Mouse (Mus musculus) MEL (cell line): ENCODE results near the gene Ankfy1. TPM values are rescaled to one million over a fixed set of nuclear protein-coding genes. Genes with fewer than 3 reads are reported as not detected.

ENCODE experiments used
- DNase-seq: peaks from one replicate; pipeline ENCODE4 v3.0.0; 2011; ENCODE audit warnings: low read depth, low spot score
- H3K27ac ChIP-seq: 2 replicates; pipeline ENCODE4 v1.5.1; 2012; ENCODE audit warnings: low read depth, mild to moderate bottlenecking, control low read depth, low read length, moderate library complexity; ENCODE audit not compliant: control insufficient read depth
- H3K27me3 ChIP-seq, 2 experiments: fragments of 150-350 bp in 1 of 2; sonication (generic) in 1 of 2; 2 replicates each; pipeline ENCODE4 v1.6.1; 2012; ENCODE audit warnings: low read length in 2 of 2, mild to moderate bottlenecking in 2 of 2, improper control_type of control experiment in 1 of 2, moderate library complexity in 1 of 2; ENCODE audit not compliant: insufficient read depth in 2 of 2, control insufficient read depth in 1 of 2
- H3K36me3 ChIP-seq, 2 experiments: 2 replicates each; pipeline ENCODE4 v1.6.1; 2012 to 2014; ENCODE audit warnings: low read length in 2 of 2, improper control_type of control experiment in 1 of 2, inconsistent platforms in 1 of 2, mild to moderate bottlenecking in 1 of 2; ENCODE audit not compliant: insufficient read depth in 2 of 2, control insufficient read depth in 1 of 2
- H3K4me1 ChIP-seq, 2 experiments: fragments of 150-350 bp in 1 of 2; sonication (generic) in 1 of 2; 2 replicates each; pipeline ENCODE4 v1.6.1; 2012; ENCODE audit warnings: low read length in 2 of 2, improper control_type of control experiment in 1 of 2, mild to moderate bottlenecking in 1 of 2; ENCODE audit not compliant: insufficient read depth in 2 of 2, control insufficient read depth in 1 of 2
- H3K4me3 ChIP-seq, 2 experiments: fragments of 150-350 bp in 1 of 2; sonication (generic) in 1 of 2; 2 replicates each; pipeline ENCODE4 v1.5.1; 2012; ENCODE audit warnings: low read depth in 2 of 2, low read length in 2 of 2, mild to moderate bottlenecking in 2 of 2, moderate library complexity in 2 of 2, control low read depth in 1 of 2, improper control_type of control experiment in 1 of 2; ENCODE audit not compliant: control insufficient read depth in 1 of 2, insufficient read depth in 1 of 2
- H3K79me2 ChIP-seq: 2 replicates; pipeline ENCODE4 v1.6.1; 2012; ENCODE audit warnings: mild to moderate bottlenecking, low read length, moderate library complexity; ENCODE audit not compliant: control insufficient read depth, poor library complexity, insufficient read depth
- H3K9ac ChIP-seq: 2 replicates; pipeline ENCODE4 v1.6.1; 2012; ENCODE audit warnings: low read depth, mild to moderate bottlenecking, control low read depth, low read length, moderate library complexity; ENCODE audit not compliant: control insufficient read depth, poor library complexity, severe bottlenecking
- H3K9me3 ChIP-seq: fragments of 150-350 bp; sonication (generic); replicated peaks from 2 replicates; pipeline ENCODE4 v1.6.1; 2012; ENCODE audit warnings: mild to moderate bottlenecking, low read length, improper control_type of control experiment, moderate library complexity; ENCODE audit not compliant: insufficient read depth
- BHLHE40 ChIP-seq: IDR thresholded peaks from 2 replicates; pipeline ENCODE4 v1.6.1; 2012; ENCODE audit warnings: low read depth, mild to moderate bottlenecking, inconsistent platforms, low read length, improper control_type of control experiment, borderline replicate concordance
- CTCF ChIP-seq, 3 experiments: IDR thresholded peaks in 2 of 3; conservative IDR thresholded peaks in 1 of 3; 2 replicates each; pipeline ENCODE4 v1.5.1; 2011 to 2012; ENCODE audit warnings: low read length in 3 of 3, low read depth in 2 of 3, mild to moderate bottlenecking in 2 of 3, improper control_type of control experiment in 1 of 3, inconsistent platforms in 1 of 3, mixed read lengths in 1 of 3, moderate library complexity in 1 of 3; ENCODE audit not compliant: control insufficient read depth in 1 of 3, insufficient read depth in 1 of 3, poor library complexity in 1 of 3, severe bottlenecking in 1 of 3
- ELF1 ChIP-seq: IDR thresholded peaks from 2 replicates; pipeline ENCODE4 v1.6.1; 2014; ENCODE audit warnings: low read depth, mild to moderate bottlenecking, inconsistent platforms, low read length, improper control_type of control experiment, moderate library complexity
- EP300 ChIP-seq, 2 experiments: IDR thresholded peaks; 2 replicates each; pipeline ENCODE4 v1.6.1; 2011; ENCODE audit warnings: improper control_type of control experiment in 2 of 2, low read length in 2 of 2, low read depth in 1 of 2, mild to moderate bottlenecking in 1 of 2
- ETS1 ChIP-seq: IDR thresholded peaks from 2 replicates; pipeline ENCODE4 v1.6.1; 2012; ENCODE audit warnings: low read depth, mild to moderate bottlenecking, inconsistent platforms, low read length, improper control_type of control experiment, moderate library complexity
- GABPA ChIP-seq: IDR thresholded peaks from 2 replicates; pipeline ENCODE4 v1.6.1; 2012; ENCODE audit warnings: low read depth, mild to moderate bottlenecking, inconsistent platforms, low read length, improper control_type of control experiment, moderate library complexity
- GATA1 ChIP-seq: IDR thresholded peaks from 2 replicates; pipeline ENCODE4 v1.6.1; 2011; ENCODE audit warnings: low read depth, low read length, improper control_type of control experiment
- JUND ChIP-seq: IDR thresholded peaks from 2 replicates; pipeline ENCODE4 v1.6.1; 2011; ENCODE audit warnings: low read depth, mild to moderate bottlenecking, improper control_type of control experiment, low read length
- KAT2A ChIP-seq: conservative IDR thresholded peaks from 2 replicates; pipeline ENCODE4 v1.6.1; 2012; ENCODE audit warnings: low read depth, low read length, improper control_type of control experiment, inconsistent platforms
- MAX ChIP-seq: IDR thresholded peaks from 2 replicates; pipeline ENCODE4 v1.6.1; 2011; ENCODE audit warnings: low read length, improper control_type of control experiment
- MYB ChIP-seq: IDR thresholded peaks from 2 replicates; pipeline ENCODE4 v1.6.1; 2011; ENCODE audit warnings: mild to moderate bottlenecking, low read depth, low read length, improper control_type of control experiment
- MYC ChIP-seq: IDR thresholded peaks from 2 replicates; pipeline ENCODE4 v1.6.1; 2011; ENCODE audit warnings: low read depth, mild to moderate bottlenecking, low read length, improper control_type of control experiment, moderate library complexity
- NELFE ChIP-seq: IDR thresholded peaks from 2 replicates; pipeline ENCODE4 v1.6.1; 2011; ENCODE audit warnings: low read depth, low read length, improper control_type of control experiment
- NRF1 ChIP-seq: IDR thresholded peaks from 2 replicates; pipeline ENCODE4 v1.6.1; 2014; ENCODE audit warnings: low read depth, mild to moderate bottlenecking, inconsistent platforms, low read length, improper control_type of control experiment, moderate library complexity; ENCODE audit not compliant: poor library complexity, insufficient read depth, severe bottlenecking
- RAD21 ChIP-seq: IDR thresholded peaks from 2 replicates; pipeline ENCODE4 v1.6.1; 2011; ENCODE audit warnings: mild to moderate bottlenecking, low read depth, low read length, improper control_type of control experiment
- RCOR1 ChIP-seq: IDR thresholded peaks from 2 replicates; pipeline ENCODE4 v1.6.1; 2012; ENCODE audit warnings: low read depth, mild to moderate bottlenecking, inconsistent platforms, low read length, improper control_type of control experiment
- SIN3A ChIP-seq: IDR thresholded peaks from 2 replicates; pipeline ENCODE4 v1.6.1; 2012; ENCODE audit warnings: low read length, improper control_type of control experiment, inconsistent platforms
- TAL1 ChIP-seq: IDR thresholded peaks from 2 replicates; pipeline ENCODE4 v1.6.1; 2012; ENCODE audit warnings: mild to moderate bottlenecking, inconsistent platforms, low read length, moderate library complexity, mixed read lengths
- TCF12 ChIP-seq: IDR thresholded peaks from 2 replicates; pipeline ENCODE4 v1.6.1; 2014; ENCODE audit warnings: low read depth, mild to moderate bottlenecking, inconsistent platforms, low read length, improper control_type of control experiment, moderate library complexity
- UBTF ChIP-seq: IDR thresholded peaks from 2 replicates; pipeline ENCODE4 v1.6.1; 2012; ENCODE audit warnings: low read depth, mild to moderate bottlenecking, inconsistent platforms, low read length, improper control_type of control experiment, moderate library complexity, borderline replicate concordance; ENCODE audit not compliant: insufficient read depth
- ZC3H11A ChIP-seq: IDR thresholded peaks from 2 replicates; pipeline ENCODE4 v1.6.1; 2012; ENCODE audit warnings: low read depth, mild to moderate bottlenecking, inconsistent platforms, low read length, improper control_type of control experiment
- polyA plus RNA-seq, 2 experiments: library from polyadenylated mRNA; stranded (reverse) in 1 of 2; unstranded in 1 of 2; fragments of >175 nt in 1 of 2; fragments of >200 nt in 1 of 2; gene quantifications; 2 replicates each; pipeline versions ENCODE4 v1.2.1 to v1.2.4; 2012; ENCODE audit warnings: low replicate concordance in 2 of 2, low read depth in 1 of 2; ENCODE audit not compliant: insufficient read length in 2 of 2, insufficient read depth in 1 of 2, missing spikeins in 1 of 2
- total RNA-seq: library from RNA; depleted of rRNA; stranded (reverse); fragments of 300-350 nt; gene quantifications from 2 replicates; pipeline ENCODE4 v1.2.3, GENCODE M21; 2012

Ankfy1 gene
- total and polyA plus RNA-seq, 3 experiments: 60.6 to 153 (median 148) TPM

- no peak for DNase-seq
- no peak for TF ChIP-seq KAT2A
- TF ChIP-seq EP300 (IDR thresholded peaks at IDR 0.05; ENCODE audit: low read depth in 1 of 2, low read length in 2 of 2): peak in 1 of 2 experiments; percentile 24; a peak in 1 of 4 replicates
- Histone ChIP-seq H3K79me2 (peaks cover 11% of the 10 kb centered on the region), H3K4me3 (no peak overlapping the region), H3K4me1 (peaks cover 8 to 13% of the 10 kb centered on the region in 2 experiments), H3K36me3 (peaks cover 0 to 27% of the 10 kb centered on the region in 2 experiments; a peak in 3 of 4 replicates), H3K27ac (no peak overlapping the region), H3K27me3 (no peaks in the 10 kb centered on the region), H3K9ac (no peak overlapping the region), H3K9me3 (no peaks in the 10 kb centered on the region)
Observed at GRCm38 (mm10) chr11:72660359-72660758, 29.4 kb upstream of the Ankfy1 start.

GRCm38 (mm10) chr11:72664641-72665040, 25.2 kb upstream of the Ankfy1 start:
- no peaks in the 10 kb centered on the region for H3K27me3 ChIP-seq
- H3K9me3 ChIP-seq: no peaks in the 10 kb centered on the region
- H3K4me3 ChIP-seq: no peak overlapping the region
- H3K36me3 ChIP-seq: peaks cover 0 to 27% of the 10 kb centered on the region in 2 experiments; a peak in 3 of 4 replicates
- H3K4me1 ChIP-seq: peaks cover 8 to 13% of the 10 kb centered on the region in 2 experiments
- H3K9ac ChIP-seq: no peak overlapping the region
- H3K79me2 ChIP-seq: peaks cover 9% of the 10 kb centered on the region
- TF ChIP-seq RAD21 (no peak), ZC3H11A (no peak), TAL1 (no peak), NELFE (no peak), SIN3A (peak; percentile 22; the same call in 1 of the 2 replicates), MAX (no peak), EP300 (IDR thresholded peaks at IDR 0.05; ENCODE audit: low read depth in 1 of 2, low read length in 2 of 2) (peak in 1 of 2 experiments; percentile 35; a peak in 1 of 4 replicates), GABPA (no peak), UBTF (no peak), ELF1 (0 out of 2 replicates have a peak, but pooled peaks have one; percentile 28), ETS1 (peak; percentile 69), MYB (no peak), GATA1 (peak; percentile 30; the same call in 1 of the 2 replicates), MYC (no peak), RCOR1 (0 out of 2 replicates have a peak, but pooled peaks have one; percentile 20), CTCF (IDR thresholded peaks at IDR 0.05 in 2 of 3, conservative IDR thresholded peaks at IDR 0.05 in 1 of 3; ENCODE audit: control insufficient read depth in 1 of 3, insufficient read depth in 1 of 3, low read depth in 2 of 3, low read length in 3 of 3, poor library complexity in 1 of 3, severe bottlenecking in 1 of 3) (no peak), NRF1 (no peak), TCF12 (no peak), BHLHE40 (no peak), JUND (no peak)
- peak; percentile 60 for DNase-seq
- no peak overlapping the region; the same call in 1 of the 2 replicates for H3K27ac ChIP-seq
